Comparison of ENCODE assay signal across 41 mouse cellular contexts in the genomic region with DNA sequence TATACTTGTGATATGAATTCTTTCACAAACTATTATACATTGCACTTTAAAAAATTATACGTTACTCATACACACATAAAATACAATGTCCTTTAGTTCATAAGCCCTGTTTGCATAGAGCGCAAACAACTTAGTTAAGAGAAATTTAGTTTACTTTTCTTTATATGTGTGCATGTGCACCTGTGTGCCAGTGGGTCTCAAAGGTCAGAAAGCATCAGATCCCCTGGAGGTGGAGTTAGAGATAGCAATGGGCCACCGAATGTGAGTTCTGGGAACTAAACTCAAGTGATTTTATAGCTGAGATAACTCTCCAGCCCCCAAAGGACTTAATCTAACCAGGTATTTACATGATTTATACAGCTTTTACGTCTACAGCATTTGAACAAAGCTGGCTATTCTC. TPM values are rescaled to one million over a fixed set of nuclear protein-coding genes. Genes with fewer than 3 reads are reported as not detected.
"Had no signal": no experiment of that assay in that cellular context is flagged by ENCODE, and none has a peak within 500 bp of the region (broad histone marks: within the 10 kb centered on the region; RNA-seq: fewer than 3 reads in every experiment).

No protein-coding gene starts in this region.

- H3K27me3 ChIP-seq: heart, embryonic 13.5 days; heart, embryonic 15.5 days; hindbrain, embryonic 13.5 days; hindbrain, embryonic 15.5 days; kidney, embryonic 15.5 days; limb, embryonic 13.5 days; limb, embryonic 15.5 days; liver, embryonic 12.5 days had no signal

- H3K9ac ChIP-seq: heart, embryonic 13.5 days; heart, embryonic 15.5 days; hindbrain, embryonic 13.5 days; hindbrain, embryonic 15.5 days; kidney, embryonic 15.5 days; limb, embryonic 13.5 days; limb, embryonic 15.5 days; liver, embryonic 12.5 days; liver, embryonic 14.5 days had no signal

- DNase-seq: gastrocnemius, postnatal 14 days; gastrocnemius, postnatal 36 days; heart, adult 11 months; heart, adult 2 months; heart, postnatal 14 days; heart, postnatal 36 days; kidney, adult 11 months; kidney, adult 2 months; kidney, adult 9 months; kidney, postnatal 14 days; kidney, postnatal 36 days; layer of hippocampus, adult 9-11 months; layer of hippocampus, postnatal 36 days; left cerebral cortex, postnatal 4 days had no signal

- H3K4me2 ChIP-seq: heart, embryonic 11.5 days; heart, embryonic 13.5 days; heart, embryonic 15.5 days; hindbrain, embryonic 13.5 days; hindbrain, embryonic 15.5 days; kidney, embryonic 15.5 days; limb, embryonic 13.5 days; limb, embryonic 15.5 days; liver, embryonic 12.5 days had no signal

- ATAC-seq: hindbrain, postnatal 0 days; liver, embryonic 12.5 days had no signal

- H3K36me3 ChIP-seq: heart, embryonic 13.5 days; heart, embryonic 15.5 days; hindbrain, embryonic 13.5 days; hindbrain, embryonic 15.5 days; kidney, embryonic 15.5 days; limb, embryonic 13.5 days; limb, embryonic 15.5 days; liver, embryonic 12.5 days had no signal

- H3K4me1 ChIP-seq: heart, embryonic 13.5 days; heart, embryonic 15.5 days; hindbrain, embryonic 13.5 days; hindbrain, embryonic 15.5 days; kidney, embryonic 15.5 days; limb, embryonic 13.5 days; limb, embryonic 15.5 days; liver, embryonic 12.5 days had no signal

- H3K4me3 ChIP-seq: heart, adult 2 months; heart, embryonic 13.5 days; heart, embryonic 15.5 days; hindbrain, embryonic 13.5 days; hindbrain, embryonic 15.5 days; kidney, embryonic 15.5 days; limb, embryonic 13.5 days; limb, embryonic 15.5 days; liver, embryonic 12.5 days had no signal

- H3K9me3 ChIP-seq: heart, embryonic 13.5 days; heart, embryonic 15.5 days; hindbrain, embryonic 13.5 days; hindbrain, embryonic 15.5 days; kidney, embryonic 15.5 days; limb, embryonic 13.5 days; limb, embryonic 15.5 days; liver, embryonic 12.5 days had no signal

- H3K27ac ChIP-seq: heart, adult 2 months; heart, embryonic 13.5 days; heart, embryonic 15.5 days; hindbrain, embryonic 13.5 days; hindbrain, embryonic 15.5 days; hindbrain, postnatal 0 days; kidney, embryonic 15.5 days; kidney, postnatal 0 days; limb, embryonic 13.5 days; limb, embryonic 15.5 days; liver, embryonic 12.5 days; liver, embryonic 14.5 days had no signal

RNA-seq across cellular contexts. Expression of gene 4922502D21Rik, which starts 12.3 kb away (rescaled TPM):
- total RNA-seq: gastrocnemius, adult 18-20 months; gastrocnemius, adult 8-10 months; gastrocnemius, postnatal 14 days; gastrocnemius, postnatal 36 days; heart, adult 2 months; heart, postnatal 14 days; heart, postnatal 36 days; hematopoietic stem cell, adult 5-6 weeks; hindbrain, postnatal 0 days; layer of hippocampus, adult 18-20 months; layer of hippocampus, adult 8-10 months; layer of hippocampus, postnatal 14 days; layer of hippocampus, postnatal 36 days; left cerebral cortex, adult 18-20 months; left cerebral cortex, adult 8-10 months; left cerebral cortex, postnatal 10 days; left cerebral cortex, postnatal 25 days; left cerebral cortex, postnatal 4 days; liver, adult 2 months had no signal
- polyA plus RNA-seq: heart, embryonic 11.5 days; heart, embryonic 13.5 days; heart, embryonic 15.5 days; heart, postnatal 0 days; hindbrain, embryonic 11.5 days; hindbrain, embryonic 13.5 days; hindbrain, embryonic 15.5 days; hindbrain, postnatal 0 days; kidney, embryonic 15.5 days; kidney, postnatal 0 days; large intestine, adult 2 months; limb, embryonic 11.5 days; limb, embryonic 13.5 days; limb, embryonic 15.5 days; liver, adult 2 months; liver, embryonic 12.5 days; liver, embryonic 14.5 days had no signal

RNA-seq across cellular contexts. Expression of gene Clec12a, which starts 23.2 kb away (rescaled TPM):
- total RNA-seq: hindbrain, postnatal 0 days; layer of hippocampus, adult 18-20 months; layer of hippocampus, postnatal 14 days had no signal

RNA-seq across cellular contexts. Expression of gene Cd69, which starts 44.1 kb away (rescaled TPM):
- total RNA-seq: gastrocnemius, adult 8-10 months; gastrocnemius, postnatal 14 days; hindbrain, postnatal 0 days; layer of hippocampus, adult 18-20 months; layer of hippocampus, adult 8-10 months; layer of hippocampus, postnatal 14 days; layer of hippocampus, postnatal 36 days; left cerebral cortex, adult 18-20 months; left cerebral cortex, adult 8-10 months; left cerebral cortex, postnatal 10 days; left cerebral cortex, postnatal 25 days; left cerebral cortex, postnatal 4 days had no signal
- polyA plus RNA-seq: heart, embryonic 11.5 days; heart, embryonic 13.5 days; heart, postnatal 0 days; hindbrain, embryonic 13.5 days; hindbrain, embryonic 15.5 days; hindbrain, postnatal 0 days; kidney, embryonic 15.5 days; kidney, postnatal 0 days had no signal
